ENCODE assay signal across 10 mouse cellular contexts in genomic region chr2:125893096-125893495, GRCm38 (mm10). TPM values are rescaled to one million over a fixed set of nuclear protein-coding genes. Genes with fewer than 3 reads are reported as not detected.
DNase-seq lines count a peak whose midpoint lies in the region; ATAC-seq and TF ChIP-seq lines count a peak whose summit lies in the region.
"Had no signal": no experiment of that assay in that cellular context is flagged by ENCODE, and none has a peak within 500 bp of the region (broad histone marks: within the 10 kb centered on the region; RNA-seq: fewer than 3 reads in every experiment).

No protein-coding gene starts in this region.

- H3K27ac ChIP-seq in layer of hippocampus, adult 2 months: no peak overlapping the region
- H3K27ac ChIP-seq: liver, embryonic 15.5 days; stomach, embryonic 15.5 days had no signal

- peak; percentile 79 for TF ChIP-seq CTCF in layer of hippocampus, adult 2 months (conservative IDR thresholded peaks at IDR 0.05)

- H3K4me3 ChIP-seq in layer of hippocampus, adult 2 months: no peak overlapping the region
- H3K4me3 ChIP-seq: liver, embryonic 15.5 days; stomach, embryonic 15.5 days had no signal

- no peak for ATAC-seq in CD4-positive, CD25-positive, alpha-beta regulatory T cell, adult 4 months

- DNase-seq in CD4-positive, CD25-positive, alpha-beta regulatory T cell, adult 2 months (ENCODE audit: low read depth, low spot score): peak; percentile 45
- peak; percentile 37 to 51 for DNase-seq in layer of hippocampus, adult 2 months (ENCODE audit: low spot score in 2 of 2)
- DNase-seq in layer of hippocampus, adult 9-10 months (ENCODE audit: low spot score): no peak
- DNase-seq in ES-CJ7 (ENCODE audit: low read depth, low spot score): peak; percentile 8
- DNase-seq in embryo, embryonic 10.5 days (ENCODE audit: low spot score): peak; percentile 63
- peak; percentile 66 for DNase-seq in lung, postnatal 14 days
- DNase-seq in natural killer cell, adult 2 months (ENCODE audit: low spot score in 2 of 2): no peak

RNA-seq across cellular contexts. Expression of gene Cops2, which starts 34.2 kb away (rescaled TPM):
- polyA plus RNA-seq in CD4-positive, CD25-positive, alpha-beta regulatory T cell, adult 4 months (2017; shearing (Covaris generic)): 10 to 100 TPM; 74.9 to 79.6 TPM
- total RNA-seq in layer of hippocampus, adult 2 months (2021): 100 to 1,000 TPM; 111 to 119 TPM

RNA-seq across cellular contexts. Expression of gene Galk2, which starts 34.2 kb away (rescaled TPM):
- polyA plus RNA-seq in CD4-positive, CD25-positive, alpha-beta regulatory T cell, adult 4 months (2017; shearing (Covaris generic)): 10 to 100 TPM; 70.4 to 82.4 TPM
- total RNA-seq in layer of hippocampus, adult 2 months (2021): 10 to 100 TPM; 25.8 to 26.0 TPM

Comparison
In these comparisons a context has a peak if more than half of its experiments do, and no peak if none do; other contexts are left out.
1. DNase-seq: peak in CD4-positive, CD25-positive, alpha-beta regulatory T cell, adult 2 months (single experiment), layer of hippocampus, adult 2 months (2 of 2), ES-CJ7 (single experiment), embryo, embryonic 10.5 days (single experiment) and lung, postnatal 14 days (single experiment); none in layer of hippocampus, adult 9-10 months (single experiment) and natural killer cell, adult 2 months (0 of 2).